Mouse (Mus musculus): ENCODE results near the gene Cdkl4. TPM values are rescaled to one million over a fixed set of nuclear protein-coding genes. Genes with fewer than 3 reads are reported as not detected.
A peak's percentile ranks its signal among the peaks of the same experiment; 100 is the strongest.

Cdkl4 gene
- polyA plus RNA-seq, 1 experiment from 2014 or later = 0.18 TPM

- no peak overlapping the region for H3K4me3 ChIP-seq
- H3K9ac ChIP-seq = no peak overlapping the region
- no peak for ATAC-seq (ENCODE audit: insufficient number of reproducible peaks, low FRiP score, low TSS enrichment, low read depth)
Measured at GRCm38 (mm10) chr17:80562792-80563191, 14.8 kb downstream of the Cdkl4 start.

DNA sequence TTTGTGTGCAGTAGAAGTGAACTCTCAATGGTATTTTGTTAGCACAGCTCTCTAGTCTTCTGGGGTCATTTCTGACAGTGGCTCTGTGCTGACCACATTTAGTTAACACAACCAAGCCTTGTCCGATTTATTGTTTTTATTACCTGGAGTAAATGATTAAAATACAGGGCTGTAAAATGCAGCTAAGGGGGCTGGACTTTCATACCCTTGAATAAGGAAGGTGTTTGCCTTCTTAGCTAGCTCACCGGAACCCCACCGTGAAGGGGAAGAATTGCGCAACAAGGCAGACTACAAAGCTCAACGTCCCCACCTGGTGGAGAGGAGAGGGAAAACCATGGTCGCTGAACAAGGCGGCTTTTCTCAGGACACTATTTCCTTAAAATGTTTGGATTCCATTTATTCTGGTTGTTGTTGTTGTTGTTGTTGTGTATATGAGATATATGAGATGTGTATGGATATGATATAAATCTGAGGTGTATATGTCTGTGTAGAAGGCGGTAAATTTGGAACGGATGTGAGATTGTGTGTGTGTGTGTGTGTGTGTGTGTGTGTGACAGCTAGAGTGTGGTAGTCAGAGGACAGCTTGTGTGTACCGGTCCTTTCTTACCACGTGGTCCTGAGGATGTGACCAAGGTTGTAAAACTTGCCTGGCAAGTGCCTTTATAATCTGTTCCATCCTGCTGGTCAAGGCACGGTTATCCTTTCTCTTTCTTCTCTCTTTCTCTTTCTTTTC is 16.8 kb downstream of the Cdkl4 start:
- Histone ChIP-seq H3K27me3 (no peaks in the 10 kb centered on the region), H3K36me3 (no peaks in the 10 kb centered on the region), H3K4me2 (peak overlapping the region; percentile 37), H3K4me3 (no peak overlapping the region), H3K27ac (no peak overlapping the region), H3K9ac (no peak overlapping the region), H3K4me1 (no peaks in the 10 kb centered on the region), H3K9me3 (no peaks in the 10 kb centered on the region)
- 17% methylated on average over 12 of the region's 12 CpGs for WGBS
- ATAC-seq (ENCODE audit: insufficient number of reproducible peaks, low FRiP score, low TSS enrichment, low read depth) = no peak

More at GRCm38 (mm10) chr17:80562792-80563191, 14.8 kb downstream of the Cdkl4 start:
- Histone ChIP-seq H3K4me2 (no peak overlapping the region), H3K27me3 (no peaks in the 10 kb centered on the region), H3K9me3 (no peaks in the 10 kb centered on the region; the same call in 1 of the 2 replicates), H3K36me3 (no peaks in the 10 kb centered on the region), H3K27ac (no peak overlapping the region), H3K4me1 (no peaks in the 10 kb centered on the region)
- WGBS = 73% methylated on average over 5 of the region's 5 CpGs

GRCm38 (mm10) chr17:80559745-80560144 is 17.9 kb downstream of the Cdkl4 start:
- no peak overlapping the region for H3K4me2 ChIP-seq
- WGBS = 79% methylated on average over 4 of the region's 4 CpGs
- H3K9ac ChIP-seq = no peak overlapping the region
- no peaks in the 10 kb centered on the region for H3K4me1 ChIP-seq
- H3K4me3 ChIP-seq = no peak overlapping the region
- H3K27ac ChIP-seq = no peak overlapping the region
- ATAC-seq (ENCODE audit: insufficient number of reproducible peaks, low FRiP score, low TSS enrichment, low read depth) = no peak
- no peaks in the 10 kb centered on the region for H3K27me3 ChIP-seq
- no peaks in the 10 kb centered on the region for H3K9me3 ChIP-seq
- no peaks in the 10 kb centered on the region for H3K36me3 ChIP-seq

DNA sequence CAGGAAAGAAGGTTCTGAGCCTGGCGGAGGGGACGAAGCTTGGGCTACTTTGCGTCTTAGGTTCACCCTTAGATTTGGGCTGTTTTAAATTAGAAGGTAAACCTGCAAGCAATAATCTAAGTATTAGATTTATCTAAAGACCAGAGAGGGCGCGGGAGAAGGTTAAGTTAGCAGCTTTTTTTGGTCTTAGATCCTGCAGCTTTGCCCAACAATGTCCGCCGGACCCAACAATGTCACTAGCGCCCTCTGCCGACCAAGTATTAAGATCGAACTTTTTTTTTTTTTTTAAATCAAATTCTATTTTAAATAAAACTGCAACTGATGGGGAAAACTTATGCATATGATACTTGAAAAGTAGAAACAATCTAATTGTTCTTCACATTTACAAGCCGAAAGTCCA is 18.6 kb downstream of the Cdkl4 start:
- WGBS = 32% methylated on average over 11 of the region's 11 CpGs
- no peak for ATAC-seq (ENCODE audit: insufficient number of reproducible peaks, low FRiP score, low TSS enrichment, low read depth)
- H3K27ac ChIP-seq = no peak overlapping the region
- no peak overlapping the region for H3K9ac ChIP-seq
- no peaks in the 10 kb centered on the region; the same call in 1 of the 2 replicates for H3K4me1 ChIP-seq
- H3K9me3 ChIP-seq = no peaks in the 10 kb centered on the region
- H3K4me3 ChIP-seq = no peak overlapping the region
- H3K36me3 ChIP-seq = no peaks in the 10 kb centered on the region
- H3K27me3 ChIP-seq = no peaks in the 10 kb centered on the region
- no peak overlapping the region for H3K4me2 ChIP-seq

- Histone ChIP-seq H3K9ac (no peak overlapping the region), H3K27me3 (no peaks in the 10 kb centered on the region), H3K4me1 (no peaks in the 10 kb centered on the region; the same call in 1 of the 2 replicates), H3K27ac (no peak overlapping the region), H3K36me3 (no peaks in the 10 kb centered on the region), H3K4me3 (no peak overlapping the region), H3K9me3 (no peaks in the 10 kb centered on the region), H3K4me2 (no peak overlapping the region)
- 73% methylated on average over 14 of the region's 14 CpGs for WGBS
- no peak for ATAC-seq (ENCODE audit: insufficient number of reproducible peaks, low FRiP score, low TSS enrichment, low read depth)
Measured at GRCm38 (mm10) chr17:80558583-80558982, 19.0 kb downstream of the Cdkl4 start.

GRCm38 (mm10) chr17:80557461-80557860 is 20.2 kb downstream of the Cdkl4 start:
- Histone ChIP-seq H3K9ac (no peak overlapping the region), H3K27me3 (no peaks in the 10 kb centered on the region), H3K36me3 (no peaks in the 10 kb centered on the region), H3K9me3 (no peaks in the 10 kb centered on the region), H3K4me1 (no peaks in the 10 kb centered on the region; the same call in 1 of the 2 replicates), H3K27ac (no peak overlapping the region), H3K4me2 (no peak overlapping the region), H3K4me3 (no peak overlapping the region)
- WGBS = 92% methylated on average over 5 of the region's 5 CpGs
- ATAC-seq (ENCODE audit: insufficient number of reproducible peaks, low FRiP score, low TSS enrichment, low read depth) = no peak

- WGBS = 2% methylated on average over 35 of the region's 35 CpGs
- peak; percentile 76; the same call in 1 of the 2 replicates for ATAC-seq (ENCODE audit: insufficient number of reproducible peaks, low FRiP score, low TSS enrichment, low read depth)
- peak overlapping the region; percentile 57 for H3K9ac ChIP-seq
Measured at GRCm38 (mm10) chr17:80553318-80554270, 24.0 kb downstream of the Cdkl4 start.

GRCm38 (mm10) chr17:80552653-80553052 is 25.0 kb downstream of the Cdkl4 start:
- Histone ChIP-seq H3K27me3 (no peaks in the 10 kb centered on the region), H3K4me3 (peak overlapping the region; percentile 64; the same call in 1 of the 2 replicates), H3K4me2 (no peak overlapping the region; the same call in 1 of the 2 replicates), H3K9ac (no peak overlapping the region), H3K4me1 (no peaks in the 10 kb centered on the region; the same call in 1 of the 2 replicates), H3K27ac (no peak overlapping the region), H3K9me3 (no peaks in the 10 kb centered on the region), H3K36me3 (no peaks in the 10 kb centered on the region)
- 69% methylated on average over 4 of the region's 4 CpGs for WGBS
- no peak for ATAC-seq (ENCODE audit: insufficient number of reproducible peaks, low FRiP score, low TSS enrichment, low read depth)

More at GRCm38 (mm10) chr17:80553318-80554270, 24.0 kb downstream of the Cdkl4 start:
- H3K4me2 ChIP-seq = peak overlapping the region; percentile 65
- H3K9me3 ChIP-seq = no peaks in the 10 kb centered on the region
- no peaks in the 10 kb centered on the region for H3K27me3 ChIP-seq
- no peaks in the 10 kb centered on the region; the same call in 1 of the 2 replicates for H3K4me1 ChIP-seq
- H3K27ac ChIP-seq = peak overlapping the region; percentile 80
- H3K4me3 ChIP-seq = peak overlapping the region; percentile 64
- H3K36me3 ChIP-seq = no peaks in the 10 kb centered on the region

- Histone ChIP-seq H3K4me3 (no peak overlapping the region), H3K4me2 (no peak overlapping the region), H3K27ac (no peak overlapping the region), H3K36me3 (no peaks in the 10 kb centered on the region), H3K27me3 (no peaks in the 10 kb centered on the region), H3K9me3 (no peaks in the 10 kb centered on the region), H3K4me1 (no peaks in the 10 kb centered on the region; the same call in 1 of the 2 replicates), H3K9ac (no peak overlapping the region)
- WGBS = 77% methylated on average over 15 of the region's 15 CpGs
- ATAC-seq (ENCODE audit: insufficient number of reproducible peaks, low FRiP score, low TSS enrichment, low read depth) = no peak
Measured at GRCm38 (mm10) chr17:80550981-80551380, 26.6 kb downstream of the Cdkl4 start.

DNA sequence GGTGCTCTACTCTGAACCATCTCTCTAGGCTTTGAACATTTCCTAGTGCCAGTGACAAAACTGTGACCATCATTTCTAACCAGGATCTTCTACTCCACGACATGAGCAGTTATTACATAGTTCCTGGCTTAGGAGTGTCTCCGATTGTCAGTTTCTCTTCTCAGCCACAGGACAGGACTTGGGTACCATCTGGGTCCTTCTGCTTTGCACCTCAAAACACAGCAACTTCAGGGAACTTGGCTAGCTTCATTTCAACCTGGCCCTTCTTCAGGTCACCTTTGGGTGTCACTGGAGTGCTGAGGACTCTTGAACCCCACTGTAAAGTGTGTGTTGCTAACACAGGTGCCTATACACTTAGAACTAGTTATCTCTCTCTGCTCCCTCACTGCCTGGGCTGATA is 30.8 kb downstream of the Cdkl4 start:
- H3K36me3 ChIP-seq = no peaks in the 10 kb centered on the region
- no peak overlapping the region for H3K4me3 ChIP-seq
- no peaks in the 10 kb centered on the region for H3K4me1 ChIP-seq
- 82% methylated on average over 2 of the region's 2 CpGs for WGBS
- no peak for ATAC-seq (ENCODE audit: insufficient number of reproducible peaks, low FRiP score, low TSS enrichment, low read depth)
- no peak overlapping the region for H3K9ac ChIP-seq
- H3K4me2 ChIP-seq = no peak overlapping the region
- no peak overlapping the region for H3K27ac ChIP-seq
- H3K9me3 ChIP-seq = no peaks in the 10 kb centered on the region
- H3K27me3 ChIP-seq = no peaks in the 10 kb centered on the region

GRCm38 (mm10) chr17:80546227-80546626 is 31.4 kb downstream of the Cdkl4 start:
- Histone ChIP-seq H3K36me3 (no peaks in the 10 kb centered on the region), H3K9ac (no peak overlapping the region)
- no peak for ATAC-seq (ENCODE audit: insufficient number of reproducible peaks, low FRiP score, low TSS enrichment, low read depth)

DNA sequence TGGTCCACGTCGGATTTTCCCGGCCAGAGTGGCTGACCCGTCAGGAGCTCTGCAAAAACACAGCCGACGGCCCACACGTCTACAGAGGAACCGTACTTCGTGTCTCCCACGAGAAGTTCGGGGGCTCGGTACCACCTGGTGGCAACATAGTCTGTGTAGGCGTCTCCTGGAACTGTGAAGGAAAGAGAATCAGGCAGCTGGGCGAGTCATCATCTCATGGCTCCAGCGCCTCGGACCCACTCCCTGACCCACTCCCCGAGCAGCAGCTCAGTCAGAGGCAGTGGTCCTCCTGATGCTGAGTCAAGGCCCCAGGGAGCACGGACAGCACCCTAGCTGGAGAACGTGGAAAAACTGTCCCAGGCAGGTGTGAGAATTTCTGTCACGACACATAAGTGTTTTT is 34.0 kb downstream of the Cdkl4 start:
- Histone ChIP-seq H3K27me3 (no peaks in the 10 kb centered on the region), H3K4me3 (no peak overlapping the region), H3K27ac (no peak overlapping the region), H3K4me2 (no peak overlapping the region), H3K4me1 (no peaks in the 10 kb centered on the region), H3K36me3 (no peaks in the 10 kb centered on the region), H3K9me3 (no peaks in the 10 kb centered on the region), H3K9ac (no peak overlapping the region)
- no peak for ATAC-seq (ENCODE audit: insufficient number of reproducible peaks, low FRiP score, low TSS enrichment, low read depth)
- WGBS = 81% methylated on average over 20 of the region's 20 CpGs

More at GRCm38 (mm10) chr17:80546227-80546626, 31.4 kb downstream of the Cdkl4 start:
- WGBS = 87% methylated on average over 8 of the region's 8 CpGs
- no peaks in the 10 kb centered on the region for H3K4me1 ChIP-seq
- no peaks in the 10 kb centered on the region for H3K27me3 ChIP-seq
- H3K4me2 ChIP-seq = no peak overlapping the region
- H3K27ac ChIP-seq = no peak overlapping the region
- H3K9me3 ChIP-seq = no peaks in the 10 kb centered on the region
- H3K4me3 ChIP-seq = no peak overlapping the region

Measured in limb, embryonic 15.5 days (tissue).